Comparison of ENCODE assay signal across 7 mouse cellular contexts in genomic region chr7:139582595-139582994, GRCm38 (mm10). TPM values are rescaled to one million over a fixed set of nuclear protein-coding genes. Genes with fewer than 3 reads are reported as not detected.
DNase-seq lines count a peak whose midpoint lies in the region; ATAC-seq and TF ChIP-seq lines count a peak whose summit lies in the region.

TSS of gene Nkx6-2 (minus strand) at chr7:139582797.

- peak within 1 kb of the TSS; percentile 79 for H3K4me3 ChIP-seq in E14TG2a.4 (replicated peaks; ENCODE audit: low read length)
- peak within 1 kb of the TSS; percentile 23; the same call in 1 of the 2 replicates for H3K4me3 ChIP-seq in G1E (ENCODE audit: low read depth, low read length)
- peak within 1 kb of the TSS; percentile 54 for H3K4me3 ChIP-seq in forebrain, embryonic 10.5 days
- peak within 1 kb of the TSS; percentile 34 for H3K4me3 ChIP-seq in midbrain, embryonic 14.5 days (replicated peaks; ENCODE audit: low read depth, low read length)

- H3K4me1 ChIP-seq in E14TG2a.4 (replicated peaks; ENCODE audit: low read depth, low read length) (peaks cover 81% of the 10 kb centered on the region), G1E (ENCODE audit: insufficient read depth, low read depth, low read length) (no peaks in the 10 kb centered on the region)
- H3K4me1 ChIP-seq in forebrain, embryonic 10.5 days, result peaks cover 48% of the 10 kb centered on the region
- 0 out of 2 replicates have a peak, but pooled peaks cover 8% of the 10 kb centered on the region for H3K4me1 ChIP-seq in midbrain, embryonic 14.5 days (ENCODE audit: control insufficient read depth, insufficient read depth, low read length)

- intact Hi-C loops in heart, postnatal 36 days (cut with DNase I), result no loop called here

- peak within 1 kb of the TSS; percentile 34 for H3K9ac ChIP-seq in midbrain, embryonic 14.5 days (replicated peaks; ENCODE audit: low read length)

- under 1% methylated on average over 56 of the region's 56 CpGs for WGBS in forebrain, embryonic 10.5 days
- WGBS in midbrain, embryonic 14.5 days, result under 1% methylated on average over 55 of the region's 56 CpGs

- no peak for DNase-seq in G1E (ENCODE audit: low spot score)
- DNase-seq in forebrain, embryonic 10.5 days (ENCODE audit: extremely low spot score, low spot score), result peak; percentile 64
- DNase-seq in heart, postnatal 36 days, result peak; percentile 35 to 60
- peak in 1 of 2 experiments; percentile 37 for DNase-seq in left cerebral cortex, adult 8-10 months (ENCODE audit: low spot score in 2 of 2)
- peak; percentile 73 for DNase-seq in midbrain, embryonic 14.5 days
- no peak for DNase-seq in spleen, postnatal 36 days (ENCODE audit: low spot score in 2 of 2)

- H3K27me3 ChIP-seq in E14TG2a.4 (ENCODE audit: insufficient read depth, low read length) (peaks cover 97% of the 10 kb centered on the region), G1E (ENCODE audit: insufficient read depth, low read length) (peaks cover 2% of the 10 kb centered on the region; the same call in 1 of the 2 replicates)
- H3K27me3 ChIP-seq in forebrain, embryonic 10.5 days (ENCODE audit: poor library complexity, severe bottlenecking), result peaks cover 100% of the 10 kb centered on the region
- H3K27me3 ChIP-seq in midbrain, embryonic 14.5 days (ENCODE audit: control insufficient read depth, insufficient read depth, low read length), result peaks cover 97% of the 10 kb centered on the region

- TF ChIP-seq CTCF in E14TG2a.4 (conservative IDR thresholded peaks at IDR 0.05; ENCODE audit: low read length) (no peak), G1E (IDR thresholded peaks at IDR 0.05; ENCODE audit: low read depth, low read length) (no peak)

- no peak for ATAC-seq in G1E (ENCODE audit: extremely low read depth, insufficient number of reproducible peaks, low FRiP score, poor library complexity, severe bottlenecking)
- ATAC-seq in midbrain, embryonic 14.5 days (ENCODE audit: low FRiP score, low TSS enrichment), result peak; percentile 55; the same call in 1 of the 2 replicates

- no peaks in the 10 kb centered on the region for H3K36me3 ChIP-seq in E14TG2a.4 (ENCODE audit: insufficient read depth, low read length)
- H3K36me3 ChIP-seq in G1E (replicated peaks), result no peaks in the 10 kb centered on the region
- H3K36me3 ChIP-seq in forebrain, embryonic 10.5 days (replicated peaks), result peaks cover 11% of the 10 kb centered on the region
- H3K36me3 ChIP-seq in midbrain, embryonic 14.5 days (ENCODE audit: control insufficient read depth, insufficient read depth, low read length), result no peaks in the 10 kb centered on the region

- H3K27ac ChIP-seq in forebrain, embryonic 10.5 days, result peak within 1 kb of the TSS; percentile 31; the same call in 1 of the 2 replicates
- H3K27ac ChIP-seq in midbrain, embryonic 14.5 days (replicated peaks; ENCODE audit: low read depth, low read length), result no peak within 1 kb of the TSS

- H3K9me3 ChIP-seq in E14TG2a.4 (ENCODE audit: low read length) (no peaks in the 10 kb centered on the region), G1E (replicated peaks) (peaks cover 90% of the 10 kb centered on the region)
- H3K9me3 ChIP-seq in forebrain, embryonic 10.5 days, result no peaks in the 10 kb centered on the region
- no peaks in the 10 kb centered on the region for H3K9me3 ChIP-seq in midbrain, embryonic 14.5 days (ENCODE audit: control insufficient read depth, low read length)

- peak within 1 kb of the TSS; percentile 50 for H3K4me2 ChIP-seq in midbrain, embryonic 14.5 days (ENCODE audit: low read length)

RNA-seq across cellular contexts. Expression of gene Nkx6-2, which starts in this region (rescaled TPM):
- total RNA-seq in G1E (2014; fragmentation: Nextera tagmentation) (not detected in 2 replicates), G1E (2017) (not detected in 2 replicates)
- not detected in 2 replicates for polyA plus RNA-seq in G1E (2012)
- polyA plus RNA-seq in forebrain, embryonic 10.5 days (2016; fragmentation: Nextera tagmentation; extraction: Ambion mirVana), result 2.0 and 5.5 TPM in 2 replicates
- not detected for total RNA-seq in heart, postnatal 36 days (2021)
- 10 to 100 TPM; 12.9 to 15.2 (median 13.9) TPM for total RNA-seq in left cerebral cortex, adult 8-10 months (2022)
- 8.0 and 9.0 TPM in 2 replicates for polyA plus RNA-seq in midbrain, embryonic 14.5 days (2014; fragmentation: Nextera tagmentation; extraction: Ambion mirVana)

Comparison
In these comparisons a context has a peak if more than half of its experiments do, and no peak if none do; other contexts are left out.
1. RNA of gene Nkx6-2 (total RNA-seq): 12.9 to 15.2 TPM in left cerebral cortex, adult 8-10 months; not detected in heart, postnatal 36 days and not detected in G1E; every median in the first group is over 10 times any median in the second.
2. Peak in DNase-seq in heart, postnatal 36 days; RNA of the gene not detected or under 1 TPM.
3. H3K4me3 ChIP-seq: peak in every context shown above with its lines; median percentile 79 in E14TG2a.4; 54 in forebrain, embryonic 10.5 days; 34 in midbrain, embryonic 14.5 days; 23 in G1E.
4. DNase-seq: peak in forebrain, embryonic 10.5 days (single experiment) and midbrain, embryonic 14.5 days (single experiment); none in G1E (single experiment) and spleen, postnatal 36 days (0 of 2).